In the genomic region with DNA sequence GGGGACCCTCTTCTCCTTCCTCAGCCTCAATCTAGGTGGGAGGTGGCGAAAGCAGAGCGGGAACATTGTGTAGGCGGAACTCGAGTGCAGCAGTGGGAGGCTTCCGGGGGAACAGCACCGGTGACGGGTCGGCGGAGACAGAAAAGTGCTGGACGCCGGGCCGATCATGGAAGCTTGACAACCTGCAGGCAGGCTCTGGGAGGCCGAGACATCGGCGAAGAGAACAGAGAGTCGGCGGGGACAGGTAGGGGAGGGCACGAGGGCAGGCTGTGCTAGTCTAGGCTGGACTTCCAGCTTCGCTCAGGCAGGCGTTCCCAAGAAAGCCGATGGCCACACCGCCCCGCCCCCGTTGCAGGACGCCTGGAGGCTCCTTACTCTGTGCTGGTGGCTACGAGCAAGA, we compare ENCODE assay signal across 8 mouse cellular contexts. TPM values are rescaled to one million over a fixed set of nuclear protein-coding genes. Genes with fewer than 3 reads are reported as not detected.
DNase-seq lines count a peak whose midpoint lies in the region; ATAC-seq and TF ChIP-seq lines count a peak whose summit lies in the region.

No protein-coding gene starts in this region.

- H3ac ChIP-seq in C2C12 (ENCODE audit: control insufficient read depth, insufficient read length, low read depth) = peak overlapping the region; percentile 84

- WGBS in heart, embryonic 13.5 days = under 1% methylated on average over 26 of the region's 26 CpGs
- WGBS in liver, embryonic 13.5 days (ENCODE audit: insufficient replicate concordance) = under 1% methylated on average over 25 of the region's 26 CpGs
- under 1% methylated on average over 26 of the region's 26 CpGs for WGBS in stomach, embryonic 16.5 days

- peaks cover 19% of the 10 kb centered on the region for H3K79me2 ChIP-seq in C2C12 (ENCODE audit: control insufficient read depth, insufficient read depth)

- H3K79me3 ChIP-seq in C2C12 (ENCODE audit: low read depth) = peaks cover 6% of the 10 kb centered on the region

- H3K4me2 ChIP-seq in heart, embryonic 13.5 days = peak overlapping the region; percentile 91
- peak overlapping the region; percentile 91 for H3K4me2 ChIP-seq in liver, embryonic 13.5 days
- peak overlapping the region; percentile 90 for H3K4me2 ChIP-seq in stomach, embryonic 16.5 days (ENCODE audit: low read depth, low read length)

- peaks cover 11% of the 10 kb centered on the region for H3K36me3 ChIP-seq in C2C12 (ENCODE audit: control insufficient read depth, insufficient read depth)
- H3K36me3 ChIP-seq in heart, embryonic 13.5 days = peaks cover 28% of the 10 kb centered on the region
- peaks cover 27% of the 10 kb centered on the region for H3K36me3 ChIP-seq in liver, embryonic 13.5 days
- no peaks in the 10 kb centered on the region for H3K36me3 ChIP-seq in stomach, embryonic 16.5 days (ENCODE audit: control insufficient read depth, insufficient read depth, low read length)

- H3K4me1 ChIP-seq in heart, embryonic 13.5 days = peaks cover 24% of the 10 kb centered on the region
- H3K4me1 ChIP-seq in liver, embryonic 13.5 days (replicated peaks) = peaks cover 27% of the 10 kb centered on the region
- peaks cover 7% of the 10 kb centered on the region for H3K4me1 ChIP-seq in stomach, embryonic 16.5 days (ENCODE audit: control insufficient read depth, insufficient read depth, low read length)

- TF ChIP-seq POLR2A in brain, embryonic 14.5 days (IDR thresholded peaks at IDR 0.05; ENCODE audit: borderline replicate concordance, extremely low read depth, insufficient read depth, insufficient read length, poor library complexity, severe bottlenecking) = peak; percentile 34; the same call in 1 of the 2 replicates

- ATAC-seq in heart, embryonic 13.5 days (ENCODE audit: extremely low read depth, insufficient number of reproducible peaks, low FRiP score, low TSS enrichment) = no peak
- no peak for ATAC-seq in liver, embryonic 13.5 days (ENCODE audit: low read depth)
- peak; percentile 11; the same call in 1 of the 2 replicates for ATAC-seq in stomach, embryonic 16.5 days (ENCODE audit: insufficient read depth, low FRiP score)

- peak overlapping the region; percentile 94 for H3K4me3 ChIP-seq in C2C12 (ENCODE audit: insufficient read depth, poor library complexity, severe bottlenecking)
- peak overlapping the region; percentile 78 for H3K4me3 ChIP-seq in heart, embryonic 13.5 days
- H3K4me3 ChIP-seq in liver, embryonic 13.5 days (replicated peaks) = peak overlapping the region; percentile 92
- H3K4me3 ChIP-seq in stomach, embryonic 16.5 days (replicated peaks; ENCODE audit: low read length) = peak overlapping the region; percentile 97

- no peak overlapping the region for H3K27ac ChIP-seq in heart, embryonic 13.5 days (replicated peaks)
- H3K27ac ChIP-seq in liver, embryonic 13.5 days = peak overlapping the region; percentile 69
- H3K27ac ChIP-seq in stomach, embryonic 16.5 days (ENCODE audit: low read length) = 0 out of 2 replicates have a peak overlapping the region, but pooled peaks have one; percentile 14

- H3K27me3 ChIP-seq in C2C12 (ENCODE audit: control insufficient read depth, insufficient read depth, insufficient read length) = no peaks in the 10 kb centered on the region
- no peaks in the 10 kb centered on the region for H3K27me3 ChIP-seq in heart, embryonic 13.5 days (replicated peaks)
- no peaks in the 10 kb centered on the region for H3K27me3 ChIP-seq in liver, embryonic 13.5 days
- no peaks in the 10 kb centered on the region for H3K27me3 ChIP-seq in stomach, embryonic 16.5 days (ENCODE audit: control insufficient read depth, insufficient read depth, low read length)

- no peak for TF ChIP-seq CTCF in C2C12 (IDR thresholded peaks at IDR 0.05; ENCODE audit: control insufficient read depth, insufficient read depth, insufficient read length)
- TF ChIP-seq CTCF in brain, embryonic 14.5 days (IDR thresholded peaks at IDR 0.05; ENCODE audit: borderline replicate concordance, extremely low read depth, insufficient read depth, insufficient read length) = no peak

- H3K9me3 ChIP-seq in heart, embryonic 13.5 days = no peaks in the 10 kb centered on the region
- no peaks in the 10 kb centered on the region for H3K9me3 ChIP-seq in liver, embryonic 13.5 days (replicated peaks)
- H3K9me3 ChIP-seq in stomach, embryonic 16.5 days (replicated peaks; ENCODE audit: control insufficient read depth, low read length) = no peaks in the 10 kb centered on the region

- peak overlapping the region; percentile 91 for H3K9ac ChIP-seq in heart, embryonic 13.5 days
- peak overlapping the region; percentile 89 for H3K9ac ChIP-seq in liver, embryonic 13.5 days
- H3K9ac ChIP-seq in stomach, embryonic 16.5 days (ENCODE audit: low read length) = peak overlapping the region; percentile 91

- DNase-seq in brain, embryonic 14.5 days (ENCODE audit: low read depth) = peak; percentile 93
- peak; percentile 16 for DNase-seq in fat pad, adult 2 months (ENCODE audit: extremely low read depth, low read depth, low spot score)
- peak; percentile 89 for DNase-seq in kidney, postnatal 10 days
- DNase-seq in liver, embryonic 13.5 days = peak; percentile 62
- peak; percentile 85 for DNase-seq in neural tube, embryonic 10.5 days (ENCODE audit: extremely low spot score, low spot score)

TF ChIP-seq in C2C12, 6 proteins besides CTCF, POLR2A, EP300 and RAD21:
- TF ChIP-seq USF1 (IDR thresholded peaks at IDR 0.05; ENCODE audit: low read depth) = peak; percentile 5
- TF ChIP-seq MYOG (IDR thresholded peaks at IDR 0.05; ENCODE audit: control insufficient read depth, extremely low read depth, insufficient read length) = no peak
- no peak for TF ChIP-seq MYOD1 (IDR thresholded peaks at IDR 0.05; ENCODE audit: control insufficient read depth, insufficient read length, low read depth)
- TF ChIP-seq FOSL1 (IDR thresholded peaks at IDR 0.05; ENCODE audit: insufficient read depth, low read length, poor library complexity, severe bottlenecking) = no peak
- peak; percentile 41 for TF ChIP-seq MAX (IDR thresholded peaks at IDR 0.05)
- TF ChIP-seq CEBPB (IDR thresholded peaks at IDR 0.05; ENCODE audit: low read depth) = no peak
TF ChIP-seq in C2C12: peak in this region for 2.

RNA-seq across cellular contexts. Expression of gene Cops7b, which starts 4.3 kb away (rescaled TPM):
- 25.2 TPM for polyA plus RNA-seq in C2C12 (2012; fragmentation: generic; extraction: Trizol)
- 69.7 and 89.0 TPM in 2 replicates for polyA plus RNA-seq in brain, embryonic 14.5 days (2012; rRNA removed)
- 26.9 and 28.2 TPM in 2 replicates for polyA plus RNA-seq in heart, embryonic 13.5 days (2015; fragmentation: Nextera tagmentation; extraction: Ambion mirVana)
- polyA plus RNA-seq in liver, embryonic 13.5 days (2015; fragmentation: Nextera tagmentation; extraction: Ambion mirVana) = 16.7 and 18.5 TPM in 2 replicates
- 32.5 and 32.6 TPM in 2 replicates for polyA plus RNA-seq in stomach, embryonic 16.5 days (2015; fragmentation: Nextera tagmentation; extraction: Ambion mirVana)

RNA-seq across cellular contexts. Expression of gene Pde6d, which starts 4.6 kb away (rescaled TPM):
- polyA plus RNA-seq in C2C12 (2012; fragmentation: generic; extraction: Trizol) = 41.8 TPM
- 82.9 and 89.6 TPM in 2 replicates for polyA plus RNA-seq in brain, embryonic 14.5 days (2012; rRNA removed)
- polyA plus RNA-seq in heart, embryonic 13.5 days (2015; fragmentation: Nextera tagmentation; extraction: Ambion mirVana) = 60.4 and 66.9 TPM in 2 replicates
- polyA plus RNA-seq in liver, embryonic 13.5 days (2015; fragmentation: Nextera tagmentation; extraction: Ambion mirVana) = 31.5 and 35.7 TPM in 2 replicates
- 32.8 and 42.9 TPM in 2 replicates for polyA plus RNA-seq in stomach, embryonic 16.5 days (2015; fragmentation: Nextera tagmentation; extraction: Ambion mirVana)

Comparison
In these comparisons a context has a peak if more than half of its experiments do, and no peak if none do; other contexts are left out.
1. DNase-seq: peak in every context shown above with its lines; median percentile 93 in brain, embryonic 14.5 days; 89 in kidney, postnatal 10 days; 85 in neural tube, embryonic 10.5 days; 62 in liver, embryonic 13.5 days; 16 in fat pad, adult 2 months.